Mouse (Mus musculus) activated CD4-positive, CD25-positive, alpha-beta regulatory T cell, adult 4 months (primary cell): ENCODE results near the gene Mfsd2a. TPM values are rescaled to one million over a fixed set of nuclear protein-coding genes. Genes with fewer than 3 reads are reported as not detected.

Experiments used
- ATAC-seq: one replicate; pipeline ENCODE4 v1.8.0; 2017
- polyA plus RNA-seq, 2 experiments: library from polyadenylated mRNA; unstranded; fragments of 100-300 nt; shearing (Covaris generic); gene quantifications; one replicate each; pipeline ENCODE4 v1.2.1; 2017

Gene Mfsd2a
- polyA plus RNA-seq, 2 experiments from 2014 or later, result 1.3 to 1.6 TPM

DNA sequence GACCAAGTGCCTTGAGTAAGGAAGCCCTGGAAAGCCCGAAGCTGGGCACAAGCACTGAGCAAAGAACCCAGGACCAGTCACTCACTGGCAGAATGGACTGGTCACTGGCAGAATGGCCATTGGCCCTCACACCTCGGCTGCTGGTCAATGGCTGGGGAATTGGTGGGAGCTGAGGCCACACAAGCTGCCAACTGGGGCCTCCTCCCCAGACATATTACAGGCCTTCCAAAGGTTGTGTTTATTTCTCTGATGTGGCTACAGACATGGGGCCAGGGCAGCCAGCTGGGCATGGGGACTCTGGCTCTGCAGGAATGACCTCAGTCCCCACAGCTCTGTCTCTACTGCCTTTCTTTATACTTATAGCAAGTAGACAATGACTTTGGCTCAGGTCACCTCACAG lies 17.9 kb upstream of the Mfsd2a start:
- ATAC-seq, result no peak

- ATAC-seq, result no peak
Measured at GRCm38 (mm10) chr4:122976885-122977284, 15.9 kb upstream of the Mfsd2a start.

- no peak for ATAC-seq
Measured at GRCm38 (mm10) chr4:122974976-122975520, 14.1 kb upstream of the Mfsd2a start.

DNA sequence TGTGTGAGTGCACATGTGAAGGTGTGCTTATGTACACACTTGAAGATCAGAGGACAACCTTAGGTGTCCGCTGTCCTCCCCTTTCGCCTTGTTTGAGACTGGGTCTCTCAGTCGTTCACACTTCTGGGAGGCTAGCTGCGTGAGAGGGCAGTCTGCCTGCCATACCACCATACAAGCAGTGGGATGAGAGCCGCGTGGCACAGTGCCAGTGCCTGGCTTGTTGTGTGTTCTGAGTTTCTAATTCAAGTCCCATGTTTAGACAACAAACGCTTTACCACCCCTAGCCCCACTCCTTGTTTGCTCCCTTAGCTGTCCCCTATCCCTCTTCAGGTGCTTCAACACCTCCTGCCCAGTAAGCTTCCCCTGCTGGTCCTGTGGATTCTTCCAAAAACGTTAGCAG lies 11.1 kb upstream of the Mfsd2a start:
- ATAC-seq, result no peak

DNA sequence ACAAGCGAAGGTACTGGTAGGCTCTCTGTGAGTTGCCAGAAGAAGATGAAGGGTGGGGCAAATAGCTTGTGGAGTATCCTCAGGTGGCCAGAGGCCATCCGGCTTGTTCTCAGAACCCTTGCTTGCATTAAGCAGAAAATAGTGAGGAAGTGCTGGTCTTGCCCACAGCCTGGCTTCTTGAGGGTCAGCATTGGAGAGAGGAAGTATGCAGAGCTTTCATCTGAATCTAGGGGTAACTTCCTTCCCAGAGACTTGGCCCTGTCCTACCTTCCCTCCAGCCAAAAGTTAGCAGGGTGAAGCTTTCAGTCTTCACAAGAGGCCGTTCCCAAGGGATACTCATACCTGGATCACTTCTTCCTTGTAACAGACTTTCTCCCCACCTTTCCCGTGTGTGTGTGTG lies 10.7 kb upstream of the Mfsd2a start:
- no peak for ATAC-seq

- ATAC-seq, result no peak
Measured at GRCm38 (mm10) chr4:122971191-122971590, 10.2 kb upstream of the Mfsd2a start.

DNA sequence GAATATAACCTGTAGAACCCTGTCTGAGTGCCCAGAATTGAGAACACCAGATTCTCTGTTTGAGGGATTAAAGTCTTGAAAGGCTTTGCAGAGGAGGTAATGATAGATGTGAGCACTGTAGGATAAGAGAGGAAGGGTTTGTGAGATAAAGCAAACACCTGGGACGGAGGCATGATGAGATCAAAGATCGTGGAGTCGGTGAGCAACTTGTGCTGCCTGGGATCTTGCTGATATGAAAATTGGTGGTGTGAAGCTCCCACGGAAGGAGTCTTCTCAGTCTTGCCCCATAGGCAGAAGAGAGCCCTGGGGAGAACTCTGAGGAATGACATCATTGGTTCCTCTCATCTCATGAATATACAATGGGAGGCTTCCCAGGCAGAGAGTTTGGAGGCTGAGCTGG lies 7.1 kb upstream of the Mfsd2a start:
- no peak for ATAC-seq

- ATAC-seq, result no peak
Measured at GRCm38 (mm10) chr4:122962751-122963150, 1.8 kb upstream of the Mfsd2a start.

DNA sequence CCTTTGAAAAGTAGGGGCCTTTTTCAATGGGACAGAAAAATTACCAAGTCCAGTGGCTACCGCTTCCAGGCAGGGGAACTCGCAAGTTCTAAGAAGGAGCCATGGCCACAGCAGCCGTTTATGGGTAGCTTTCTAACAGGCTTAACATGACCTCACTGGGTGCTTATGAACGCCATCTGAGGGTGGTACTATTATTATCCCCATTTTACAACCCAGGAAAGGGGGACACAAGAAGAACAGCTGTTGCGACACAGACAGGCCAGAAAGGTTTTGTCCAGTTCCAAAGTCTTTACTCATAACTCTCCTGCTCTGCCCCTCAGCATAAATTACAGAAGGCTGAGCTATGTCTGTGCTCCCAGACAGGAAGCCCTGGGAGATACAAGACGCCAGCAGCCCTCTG lies 601 bp upstream of the Mfsd2a start:
- no peak for ATAC-seq

DNA sequence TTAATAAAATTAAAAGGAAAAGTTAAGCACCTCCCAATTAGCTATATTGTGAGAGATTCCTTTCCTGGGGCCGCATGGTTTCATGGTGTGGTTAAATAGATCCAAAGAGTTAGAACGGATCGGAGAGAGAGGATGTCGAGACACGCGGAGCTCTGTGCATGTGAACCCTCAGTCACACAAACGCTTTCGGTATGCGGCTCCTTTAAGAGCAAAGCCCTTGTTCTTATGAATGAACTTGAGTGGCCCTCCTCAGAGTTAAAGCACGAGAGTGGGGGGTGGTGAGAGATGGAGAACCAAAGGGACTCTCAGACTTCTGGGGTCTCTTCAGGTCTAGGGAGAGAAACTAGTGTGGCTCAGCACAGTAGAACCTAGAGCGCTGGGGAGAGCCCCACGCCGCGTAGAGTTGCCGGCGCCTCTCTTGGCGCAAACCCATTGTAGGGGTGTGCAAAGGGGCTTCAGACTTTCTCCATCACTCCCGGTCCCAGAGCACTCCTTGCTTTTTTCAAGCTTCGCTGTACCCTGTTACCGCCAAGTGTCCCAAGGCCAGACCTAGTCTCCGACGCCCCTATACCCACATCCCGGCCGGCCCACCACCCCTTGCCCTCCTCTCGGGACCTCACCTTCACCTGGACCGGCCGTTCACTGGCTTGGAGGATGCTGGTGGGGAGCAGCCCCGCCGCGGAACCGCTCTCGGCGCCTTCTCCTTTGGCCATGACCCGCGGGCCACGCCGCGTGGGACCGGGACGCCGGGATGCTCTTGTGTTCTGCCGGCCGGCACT lies 478 bp downstream of the Mfsd2a start:
- peak; percentile 37 for ATAC-seq

- no peak for ATAC-seq
Measured at GRCm38 (mm10) chr4:122959816-122960215, 1.2 kb downstream of the Mfsd2a start.

- no peak for ATAC-seq
Measured at GRCm38 (mm10) chr4:122958491-122959031, 2.4 kb downstream of the Mfsd2a start.

- ATAC-seq, result no peak
Measured at GRCm38 (mm10) chr4:122956301-122956700, 4.7 kb downstream of the Mfsd2a start.

GRCm38 (mm10) chr4:122955412-122956136 lies 5.4 kb downstream of the Mfsd2a start:
- ATAC-seq, result peak; percentile 94

GRCm38 (mm10) chr4:122954680-122955411 lies 6.1 kb downstream of the Mfsd2a start:
- ATAC-seq, result peak; percentile 60

GRCm38 (mm10) chr4:122949096-122949495 lies 11.9 kb downstream of the Mfsd2a start:
- ATAC-seq, result no peak

- ATAC-seq, result no peak
Measured at GRCm38 (mm10) chr4:122947223-122947622, 13.8 kb downstream of the Mfsd2a start.

GRCm38 (mm10) chr4:122944408-122944807 lies 16.6 kb downstream of the Mfsd2a start:
- peak; percentile 76 for ATAC-seq

DNA sequence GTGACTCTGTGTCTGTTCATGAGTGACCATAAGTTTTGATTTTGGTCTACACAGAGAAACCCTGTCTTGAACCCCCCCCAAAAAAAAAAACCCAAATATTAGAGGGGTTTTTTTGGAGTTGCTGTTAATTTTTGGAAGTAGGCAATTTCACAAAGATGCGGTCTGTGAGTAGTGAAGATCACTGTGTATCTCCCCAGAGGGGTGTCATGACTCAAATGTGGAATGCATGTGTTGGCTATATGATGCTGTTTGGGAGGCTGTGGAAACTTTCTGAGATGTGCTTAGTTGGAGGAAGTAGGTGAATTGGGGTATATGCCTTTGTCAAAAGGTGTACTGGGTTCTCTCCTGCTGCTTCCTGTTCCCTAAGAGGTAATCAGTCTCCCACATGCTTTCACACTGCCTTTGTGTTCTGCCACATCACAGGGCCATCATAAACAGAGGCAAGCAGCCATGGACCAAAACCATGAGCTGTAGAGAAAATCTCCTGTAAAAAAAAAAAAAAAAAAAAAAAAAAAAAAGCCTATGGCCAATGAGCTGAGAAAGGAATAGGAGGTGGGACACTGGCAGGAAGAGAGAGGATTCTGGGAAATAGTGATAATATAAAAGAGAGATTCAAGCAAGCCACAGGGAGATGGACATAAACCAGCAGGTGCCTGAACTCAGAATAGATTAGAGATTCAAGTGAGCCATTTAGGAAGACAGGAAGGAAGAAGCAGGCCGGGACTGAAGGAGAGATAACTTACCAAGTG lies 21.8 kb downstream of the Mfsd2a start:
- ATAC-seq, result peak; percentile 67

DNA sequence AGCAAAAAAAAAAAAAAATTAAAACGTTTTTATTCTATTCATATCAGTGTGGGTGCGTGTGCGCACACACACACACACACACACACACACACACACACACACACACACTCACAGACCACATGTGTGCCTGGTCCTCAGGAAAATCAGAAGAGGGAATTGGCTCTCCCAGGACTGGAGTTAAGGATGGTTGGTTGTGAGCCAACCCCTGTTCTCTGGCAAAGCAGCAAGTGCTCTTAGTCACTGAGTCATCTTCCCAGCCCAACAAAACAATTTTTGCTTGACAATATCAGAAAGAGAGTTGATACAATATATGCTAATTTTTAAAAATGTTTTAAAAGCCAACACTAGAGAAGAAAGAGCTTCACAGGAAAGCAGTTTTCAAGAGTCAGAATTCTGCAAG lies 23.5 kb downstream of the Mfsd2a start:
- no peak for ATAC-seq

DNA sequence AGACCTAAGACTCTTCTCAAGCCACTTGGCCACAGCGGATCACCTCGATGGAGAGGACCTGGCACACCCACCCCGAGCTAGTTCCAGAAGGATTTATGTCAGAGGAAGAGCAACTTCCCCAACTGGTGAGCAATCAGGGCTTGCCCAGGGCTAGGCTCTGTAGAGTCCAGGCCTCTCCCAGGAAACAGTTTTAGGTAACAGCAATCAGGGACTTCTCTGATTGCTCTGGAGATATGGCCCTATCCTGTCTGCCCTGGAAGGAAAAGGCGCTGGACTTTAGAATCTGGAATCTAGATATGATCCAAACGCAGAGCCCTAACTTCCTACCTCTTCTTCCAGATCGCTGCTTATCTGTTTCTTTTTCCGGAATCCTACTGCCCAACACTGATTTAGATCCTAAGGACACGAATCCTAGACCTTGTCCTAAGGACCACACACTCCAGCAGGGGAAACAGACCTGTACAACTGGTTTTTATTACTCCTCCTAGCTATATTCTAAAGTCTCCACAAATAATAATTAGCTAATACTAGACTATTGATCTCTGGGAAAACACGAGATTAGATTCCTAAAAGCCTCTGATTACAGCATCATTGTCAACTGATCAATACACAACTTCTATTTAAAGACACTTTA lies 25.4 kb downstream of the Mfsd2a start:
- ATAC-seq, result no peak

DNA sequence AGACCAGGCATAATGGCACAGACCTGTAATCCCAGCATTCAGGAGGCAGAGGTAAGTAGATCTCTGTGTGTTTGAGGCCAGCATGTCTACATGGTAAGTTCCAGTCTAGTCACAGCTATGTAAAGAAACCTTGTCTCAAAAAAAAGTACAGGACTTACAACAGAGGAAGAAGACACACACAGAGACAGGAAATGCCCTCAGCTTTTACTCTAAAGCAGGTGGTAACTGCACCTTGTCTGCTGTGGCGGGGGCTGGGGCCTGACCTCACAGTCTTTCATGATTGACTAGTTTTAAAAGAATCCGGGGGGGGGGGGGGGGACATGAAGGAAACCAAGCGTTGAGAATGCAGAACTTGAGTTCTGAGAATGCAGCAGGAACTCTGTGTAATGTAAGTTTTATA lies 27.1 kb downstream of the Mfsd2a start:
- peak; percentile 82 for ATAC-seq
